Mouse (Mus musculus) neural tube, embryonic 12.5 days (tissue): ENCODE results near the gene Exosc9. TPM values are rescaled to one million over a fixed set of nuclear protein-coding genes. Genes with fewer than 3 reads are reported as not detected.
"Not testable (repeated sequence)": the region's sequence is repeated elsewhere in the genome, so short reads cannot be mapped to it uniquely, and the experiment has no call there.

Experiments
- ATAC-seq: fragments of 200-750 bp; cut with Nextera tagmentation; 2 replicates; pipeline ENCODE4 v1.8.0; 2017; ENCODE audit warnings: low read depth, mild to moderate bottlenecking, moderate TSS enrichment, moderate library complexity; ENCODE audit not compliant: low FRiP score
- H3K27ac ChIP-seq: fragments of 300-500 bp; sonication (generic); 2 replicates; pipeline ENCODE4 v1.5.1; 2016
- H3K27me3 ChIP-seq: fragments of 300-500 bp; sonication (generic); replicated peaks from 2 replicates; pipeline ENCODE4 v1.6.1; 2016; ENCODE audit warnings: mild to moderate bottlenecking
- H3K36me3 ChIP-seq: fragments of 300-500 bp; sonication (generic); 2 replicates; pipeline ENCODE4 v1.6.1; 2016; ENCODE audit warnings: mild to moderate bottlenecking
- H3K4me1 ChIP-seq: fragments of 300-500 bp; sonication (generic); 2 replicates; pipeline ENCODE4 v1.6.1; 2016
- H3K4me2 ChIP-seq: fragments of 300-500 bp; sonication (generic); replicated peaks from 2 replicates; pipeline ENCODE4 v1.6.1; 2016; ENCODE audit warnings: mild to moderate bottlenecking
- H3K4me3 ChIP-seq: fragments of 300-500 bp; sonication (generic); 2 replicates; pipeline ENCODE4 v1.5.1; 2016
- H3K9ac ChIP-seq: fragments of 300-500 bp; sonication (generic); 2 replicates; pipeline ENCODE4 v1.6.1; 2016; ENCODE audit warnings: mild to moderate bottlenecking
- H3K9me3 ChIP-seq: fragments of 300-500 bp; sonication (generic); 2 replicates; pipeline ENCODE4 v1.6.1; 2016; ENCODE audit warnings: mild to moderate bottlenecking
- WGBS: fragments of 180-500 bp; shearing (Covaris S2); methylation state at CpG from one replicate; pipeline ENCODE4 v1.1.7; 2016; 5-methylcytosine and 5-hydroxymethylcytosine counted together
- polyA plus RNA-seq: library from polyadenylated mRNA; unstranded; fragments of >200 nt; fragmentation: Nextera tagmentation; extraction: Ambion mirVana; gene quantifications from 2 replicates; pipeline ENCODE4 v1.2.1, GENCODE M21; 2016

Exosc9 gene
- polyA plus RNA-seq, 1 experiment from 2014 or later = 86.6 TPM

GRCm38 (mm10) chr3:36563666-36564065, 11.3 kb downstream of the Exosc9 start:
- 88% methylated on average over 3 of the region's 3 CpGs for WGBS
- Histone ChIP-seq H3K36me3 (peaks cover 78% of the 10 kb centered on the region), H3K4me2 (no peak overlapping the region), H3K4me3 (no peak overlapping the region), H3K27ac (no peak overlapping the region), H3K27me3 (no peaks in the 10 kb centered on the region), H3K9ac (no peak overlapping the region), H3K9me3 (no peaks in the 10 kb centered on the region), H3K4me1 (no peaks in the 10 kb centered on the region)
- ATAC-seq = no peak

- H3K4me3 ChIP-seq = 0 out of 2 replicates have a peak overlapping the region, but pooled peaks have one; percentile 73
- ATAC-seq = no peak
- peaks cover 22% of the 10 kb centered on the region for H3K4me1 ChIP-seq
- H3K27me3 ChIP-seq = no peaks in the 10 kb centered on the region
- H3K4me2 ChIP-seq = peak overlapping the region; percentile 92
- WGBS = 93% methylated on average over 5 of the region's 5 CpGs
- no peaks in the 10 kb centered on the region for H3K9me3 ChIP-seq
- no peak overlapping the region for H3K27ac ChIP-seq
- H3K36me3 ChIP-seq = peaks cover 36% of the 10 kb centered on the region
- H3K9ac ChIP-seq = no peak overlapping the region
Measured at GRCm38 (mm10) chr3:36569836-36570235, 17.4 kb downstream of the Exosc9 start.

GRCm38 (mm10) chr3:36571361-36571826, 19.0 kb downstream of the Exosc9 start:
- H3K9me3 ChIP-seq = no peaks in the 10 kb centered on the region
- peak overlapping the region; percentile 83 for H3K9ac ChIP-seq
- peaks cover 23% of the 10 kb centered on the region for H3K36me3 ChIP-seq
- no peak overlapping the region for H3K27ac ChIP-seq
- H3K4me1 ChIP-seq = peaks cover 22% of the 10 kb centered on the region
- no peaks in the 10 kb centered on the region for H3K27me3 ChIP-seq
- WGBS = under 1% methylated on average over 45 of the region's 46 CpGs
- peak overlapping the region; percentile 92 for H3K4me2 ChIP-seq
- ATAC-seq = peak; percentile 54
- H3K4me3 ChIP-seq = peak overlapping the region; percentile 73

GRCm38 (mm10) chr3:36571827-36572378, 19.5 kb downstream of the Exosc9 start, which contains the start of gene Ccna2:
Gene Ccna2 (minus strand): TSS chr3:36572150.
- peak within 1 kb of the TSS; percentile 73 for H3K4me3 ChIP-seq
- WGBS = under 1% methylated on average over 60 of the region's 60 CpGs
- H3K9me3 ChIP-seq = no peaks in the 10 kb centered on the region
- ATAC-seq = peak; percentile 99
- peaks cover 22% of the 10 kb centered on the region for H3K4me1 ChIP-seq
- peak within 1 kb of the TSS; percentile 64; the same call in 1 of the 2 replicates for H3K27ac ChIP-seq
- peak within 1 kb of the TSS; percentile 92 for H3K4me2 ChIP-seq
- H3K36me3 ChIP-seq = peaks cover 18% of the 10 kb centered on the region
- H3K27me3 ChIP-seq = no peaks in the 10 kb centered on the region
- H3K9ac ChIP-seq = peak within 1 kb of the TSS; percentile 83

- 80% methylated on average over 3 of the region's 3 CpGs for WGBS
- Histone ChIP-seq H3K27ac (no peak overlapping the region), H3K9me3 (no peaks in the 10 kb centered on the region), H3K4me3 (no peak overlapping the region), H3K4me2 (no peak overlapping the region), H3K4me1 (no peaks in the 10 kb centered on the region), H3K36me3 (peaks cover 7% of the 10 kb centered on the region), H3K27me3 (no peaks in the 10 kb centered on the region), H3K9ac (no peak overlapping the region)
- ATAC-seq = no peak
Measured at GRCm38 (mm10) chr3:36598811-36599210, 46.4 kb downstream of the Exosc9 start.

- ATAC-seq, H3K4me1 ChIP-seq, H3K27ac ChIP-seq, H3K4me3 ChIP-seq, H3K9me3 ChIP-seq, H3K27me3 ChIP-seq, H3K9ac ChIP-seq, H3K4me2 ChIP-seq, H3K36me3 ChIP-seq: not testable (repeated sequence)
- 93% methylated on average over 8 of the region's 9 CpGs for WGBS
Measured at GRCm38 (mm10) chr3:36599773-36600172, 47.4 kb downstream of the Exosc9 start.

GRCm38 (mm10) chr3:36605894-36606783, 53.7 kb downstream of the Exosc9 start:
- Histone ChIP-seq H3K4me3 (no peak overlapping the region), H3K4me2 (no peak overlapping the region), H3K36me3 (peaks cover 8% of the 10 kb centered on the region), H3K4me1 (no peaks in the 10 kb centered on the region), H3K9ac (no peak overlapping the region), H3K27ac (no peak overlapping the region), H3K9me3 (no peaks in the 10 kb centered on the region), H3K27me3 (no peaks in the 10 kb centered on the region)
- ATAC-seq = no peak
- 83% methylated on average over 7 of the region's 7 CpGs for WGBS

- 0 out of 2 replicates have a peak overlapping the region, but pooled peaks have one; percentile 22 for H3K27ac ChIP-seq
- 4% methylated on average over 6 of the region's 6 CpGs for WGBS
Measured at GRCm38 (mm10) chr3:36612687-36613086, 60.3 kb downstream of the Exosc9 start.

GRCm38 (mm10) chr3:36613202-36613907, 60.9 kb downstream of the Exosc9 start, which contains the start of gene Bbs7:
Gene Bbs7 (minus strand): TSS chr3:36613477.
- H3K4me3 ChIP-seq = peak within 1 kb of the TSS; percentile 64
- WGBS = 5% methylated on average over 38 of the region's 38 CpGs

More at GRCm38 (mm10) chr3:36612687-36613086, 60.3 kb downstream of the Exosc9 start:
- Histone ChIP-seq H3K4me3 (peak overlapping the region; percentile 64), H3K27me3 (no peaks in the 10 kb centered on the region), H3K36me3 (no peaks in the 10 kb centered on the region), H3K4me1 (peaks cover 2% of the 10 kb centered on the region; the same call in 1 of the 2 replicates), H3K4me2 (peak overlapping the region; percentile 68), H3K9me3 (no peaks in the 10 kb centered on the region), H3K9ac (peak overlapping the region; percentile 76)
- peak; percentile 65 for ATAC-seq

GRCm38 (mm10) chr3:36613908-36614255, 61.5 kb downstream of the Exosc9 start:
- peak overlapping the region; percentile 68 for H3K4me2 ChIP-seq

More at GRCm38 (mm10) chr3:36613202-36613907, 60.9 kb downstream of the Exosc9 start, which contains the start of gene Bbs7:
- Histone ChIP-seq H3K27ac (0 out of 2 replicates have a peak within 1 kb of the TSS, but pooled peaks have one; percentile 22), H3K36me3 (no peaks in the 10 kb centered on the region), H3K9ac (peak within 1 kb of the TSS; percentile 76), H3K4me2 (peak within 1 kb of the TSS; percentile 68), H3K4me1 (peaks cover 2% of the 10 kb centered on the region; the same call in 1 of the 2 replicates), H3K27me3 (no peaks in the 10 kb centered on the region), H3K9me3 (no peaks in the 10 kb centered on the region)
- peak; percentile 100 for ATAC-seq

More at GRCm38 (mm10) chr3:36613908-36614255, 61.5 kb downstream of the Exosc9 start:
- Histone ChIP-seq H3K4me3 (no peak overlapping the region), H3K4me1 (peaks cover 2% of the 10 kb centered on the region; the same call in 1 of the 2 replicates), H3K9ac (no peak overlapping the region), H3K9me3 (no peaks in the 10 kb centered on the region), H3K27ac (no peak overlapping the region), H3K27me3 (no peaks in the 10 kb centered on the region), H3K36me3 (no peaks in the 10 kb centered on the region)
- 76% methylated on average over 5 of the region's 5 CpGs for WGBS
- ATAC-seq = no peak
